Mouse (Mus musculus): Measurements from ENCODE around the gene Chst3.
"Not testable (repeated sequence)": the region's sequence is repeated elsewhere in the genome, so short reads cannot be mapped to it uniquely, and the experiment has no call there.

Chst3 gene

GRCm38 (mm10) chr10:60218591-60219499 lies at the start of gene Chst3:
Gene Chst3, minus strand, starts transcription at chr10:60219260.
- peak; percentile 61 for DNase-seq (ENCODE audit: low read depth, low spot score)

- DNase-seq (ENCODE audit: low read depth, low spot score), result no peak
These were observed 49.7 kb upstream of the Chst3 start for GRCm38 (mm10) chr10:60268738-60269137.

- no peak for DNase-seq (ENCODE audit: low read depth, low spot score)
These were observed 47.9 kb upstream of the Chst3 start for GRCm38 (mm10) chr10:60266842-60267401.

DNA sequence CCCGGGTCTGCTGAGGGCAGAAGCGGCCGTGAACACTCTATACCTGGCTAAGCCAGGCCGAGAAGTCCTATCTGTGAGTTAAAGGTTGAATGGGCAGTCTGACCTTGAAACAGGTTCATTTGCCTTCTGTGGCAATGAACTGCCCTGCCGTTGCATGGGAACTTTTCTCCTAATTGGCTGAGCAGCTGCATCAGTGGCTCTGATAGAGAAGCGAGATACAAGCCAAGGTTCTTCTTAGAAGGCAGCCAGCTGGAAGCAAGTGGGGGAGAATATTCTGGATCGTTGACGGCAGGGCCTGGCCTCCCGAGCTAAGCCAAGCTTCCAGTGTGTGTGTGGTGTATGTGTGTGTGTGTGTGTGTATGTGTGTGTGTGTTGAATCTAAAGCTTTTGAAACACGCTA lies 46.2 kb upstream of the Chst3 start:
- DNase-seq (ENCODE audit: low read depth, low spot score), result no peak

GRCm38 (mm10) chr10:60263351-60263750 lies 44.3 kb upstream of the Chst3 start:
- no peak for DNase-seq (ENCODE audit: low read depth, low spot score)

- peak; percentile 61 for DNase-seq (ENCODE audit: low read depth, low spot score)
These were observed 43.3 kb upstream of the Chst3 start for GRCm38 (mm10) chr10:60262386-60262785.

DNA sequence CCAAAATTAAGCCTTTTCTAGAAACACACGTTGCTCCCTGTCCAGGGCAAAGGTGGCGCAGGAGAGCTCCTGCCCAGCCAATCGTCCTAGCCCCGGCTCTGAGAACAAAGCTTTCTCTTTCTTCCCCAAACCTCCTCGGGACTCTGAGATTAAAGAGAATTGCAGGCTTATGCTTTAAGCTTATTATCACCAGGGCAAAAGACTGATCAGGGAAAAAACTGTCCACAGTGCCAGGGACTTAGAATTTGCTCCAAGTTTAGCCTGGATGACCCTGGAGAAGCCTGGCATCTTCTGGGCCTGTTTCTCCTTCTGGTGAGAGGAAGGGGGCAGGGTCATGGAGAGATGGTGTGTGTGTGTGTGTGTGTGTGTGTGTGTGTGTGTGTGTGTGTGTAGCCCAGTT lies 42.5 kb upstream of the Chst3 start:
- no peak for DNase-seq (ENCODE audit: low read depth, low spot score)

- no peak for DNase-seq (ENCODE audit: low read depth, low spot score)
These were observed 41.7 kb upstream of the Chst3 start for GRCm38 (mm10) chr10:60260557-60261294.

GRCm38 (mm10) chr10:60257261-60257825 lies 38.3 kb upstream of the Chst3 start:
- DNase-seq (ENCODE audit: low read depth, low spot score), result peak; percentile 92

GRCm38 (mm10) chr10:60256088-60256487 lies 37.0 kb upstream of the Chst3 start:
- no peak for DNase-seq (ENCODE audit: low read depth, low spot score)

DNA sequence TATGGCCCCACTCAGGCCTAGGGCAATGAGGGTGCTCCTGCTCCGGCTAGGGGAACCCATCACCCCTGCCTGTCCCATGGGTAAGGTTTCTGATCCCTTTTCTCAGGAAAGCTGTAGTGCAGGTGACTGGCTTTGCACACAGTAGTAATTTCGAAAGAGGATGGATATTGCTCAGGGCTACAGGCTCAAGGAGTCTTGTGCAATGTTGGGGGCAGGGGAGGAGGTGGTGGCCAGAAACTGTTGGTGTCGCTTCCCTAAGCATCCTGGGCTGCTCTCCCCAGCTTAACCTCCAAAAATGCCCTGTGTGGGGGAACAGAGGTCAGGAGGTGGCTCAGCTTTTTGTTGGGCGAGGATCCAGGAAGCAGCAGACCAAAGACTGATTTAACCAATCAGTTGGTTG lies 33.5 kb upstream of the Chst3 start:
- DNase-seq (ENCODE audit: low read depth, low spot score), result no peak

- DNase-seq (ENCODE audit: low read depth, low spot score), result peak; percentile 51
These were observed 33.1 kb upstream of the Chst3 start for GRCm38 (mm10) chr10:60252187-60252586.

GRCm38 (mm10) chr10:60250426-60250965 lies 31.4 kb upstream of the Chst3 start:
- DNase-seq (ENCODE audit: low read depth, low spot score), result peak; percentile 55

- not testable (repeated sequence) for DNase-seq (ENCODE audit: low read depth, low spot score)
These were observed 29.3 kb upstream of the Chst3 start for GRCm38 (mm10) chr10:60248345-60248744.

- peak; percentile 95 for DNase-seq (ENCODE audit: low read depth, low spot score)
These were observed 27.5 kb upstream of the Chst3 start for GRCm38 (mm10) chr10:60246519-60246918.

DNA sequence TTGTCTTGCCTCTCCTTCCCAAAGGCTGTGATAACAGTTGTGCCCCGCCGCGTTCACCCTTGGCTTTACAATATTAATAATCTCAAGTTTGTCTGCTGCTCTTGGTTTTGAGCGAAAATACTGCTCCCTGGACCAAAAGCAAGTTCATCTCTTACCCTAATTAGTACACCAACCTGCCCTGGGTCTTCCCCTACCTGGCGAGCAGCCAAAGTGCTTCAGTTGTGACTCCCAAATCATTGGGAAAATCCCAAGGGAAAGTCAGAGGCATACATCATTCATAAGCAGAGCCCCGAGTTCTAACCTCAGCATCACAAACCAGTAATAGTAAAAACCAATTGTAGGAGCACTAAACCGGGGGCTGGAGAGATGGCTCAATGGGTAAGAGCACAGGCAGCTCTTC lies 26.6 kb upstream of the Chst3 start:
- DNase-seq (ENCODE audit: low read depth, low spot score), result no peak

DNA sequence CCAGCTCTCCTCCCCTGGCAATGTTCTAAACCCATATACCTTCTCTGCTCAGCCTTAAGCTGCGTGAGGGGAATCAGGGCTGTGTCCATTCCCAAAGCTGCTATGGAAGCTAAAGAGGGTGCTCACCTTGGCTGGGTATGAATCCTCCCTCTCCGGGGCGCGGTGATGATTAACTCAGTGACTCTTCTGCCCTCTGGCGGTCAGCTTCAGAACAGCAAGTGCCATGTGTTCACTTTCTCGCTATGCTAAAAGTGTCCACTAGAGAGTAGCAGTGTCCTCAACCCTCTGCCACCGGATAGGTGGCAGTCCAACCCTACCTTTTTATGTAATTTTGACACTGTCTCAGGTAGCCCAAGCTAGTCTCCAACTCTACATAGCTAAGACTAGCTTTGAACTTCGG lies 26.0 kb upstream of the Chst3 start:
- DNase-seq (ENCODE audit: low read depth, low spot score), result peak; percentile 95

GRCm38 (mm10) chr10:60243941-60244340 lies 24.9 kb upstream of the Chst3 start:
- no peak for DNase-seq (ENCODE audit: low read depth, low spot score)

DNA sequence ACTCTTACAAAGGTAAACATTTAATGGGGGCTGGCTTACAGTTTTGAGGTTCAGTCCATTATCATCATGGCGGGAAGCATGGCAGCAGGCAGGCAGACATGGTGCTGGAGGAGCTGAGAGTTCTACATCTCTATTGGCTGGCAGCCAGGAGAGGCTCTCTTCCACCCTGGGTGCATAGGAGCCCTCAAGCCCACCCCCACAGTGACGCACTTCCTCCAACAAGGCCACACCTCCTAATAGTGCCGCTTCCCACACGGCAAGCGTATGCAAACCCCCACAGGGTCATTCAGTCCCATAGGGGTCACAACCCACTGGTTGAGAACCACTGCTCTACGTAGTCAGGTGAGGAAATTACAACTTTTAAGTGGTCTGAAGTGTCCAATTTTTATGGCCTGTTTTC lies 21.4 kb upstream of the Chst3 start:
- DNase-seq (ENCODE audit: low read depth, low spot score), result peak; percentile 97

DNA sequence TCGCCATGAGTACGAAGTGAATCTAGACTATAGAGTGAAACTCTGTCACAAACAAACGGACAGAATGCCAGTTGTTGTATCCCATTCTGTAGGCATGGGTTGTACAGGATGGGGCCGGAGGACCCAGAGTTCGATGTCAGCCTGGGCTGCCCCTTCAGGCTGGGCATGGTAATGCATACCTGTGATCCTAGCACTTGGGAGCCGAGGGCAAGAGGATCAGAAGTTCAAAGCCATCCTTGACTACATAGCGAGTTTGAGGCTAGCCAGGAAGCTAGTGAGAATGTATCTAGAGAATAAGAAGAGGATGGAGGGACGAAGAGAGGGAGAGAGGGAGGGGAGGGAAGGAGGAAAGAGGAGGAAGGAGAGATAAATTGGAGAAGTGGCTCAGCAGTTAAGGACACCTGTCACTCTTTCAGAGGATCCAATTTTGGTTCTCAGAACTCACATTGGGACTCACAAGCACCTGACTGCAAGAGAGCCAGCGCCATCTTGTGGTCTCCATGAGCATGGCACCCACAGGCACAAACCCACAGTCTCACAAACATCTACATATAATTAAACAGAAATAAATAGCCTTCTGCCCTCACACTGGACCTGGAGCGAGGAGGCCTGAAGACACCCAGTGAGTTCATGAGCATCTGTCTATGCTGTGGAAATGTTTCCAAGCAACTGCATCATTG lies 18.6 kb upstream of the Chst3 start:
- DNase-seq (ENCODE audit: low read depth, low spot score), result peak; percentile 89

- DNase-seq (ENCODE audit: low read depth, low spot score), result peak; percentile 63
These were observed 16.8 kb upstream of the Chst3 start for GRCm38 (mm10) chr10:60235876-60236275.

Measured in ZHBTc4 (cell line).